Mouse (Mus musculus): ENCODE measurements around the gene Slc5a1. TPM values are rescaled to one million over a fixed set of nuclear protein-coding genes. Genes with fewer than 3 reads are reported as not detected.

Slc5a1 gene
- polyA plus RNA-seq, 1 experiment from 2014 or later, result not detected

DNA sequence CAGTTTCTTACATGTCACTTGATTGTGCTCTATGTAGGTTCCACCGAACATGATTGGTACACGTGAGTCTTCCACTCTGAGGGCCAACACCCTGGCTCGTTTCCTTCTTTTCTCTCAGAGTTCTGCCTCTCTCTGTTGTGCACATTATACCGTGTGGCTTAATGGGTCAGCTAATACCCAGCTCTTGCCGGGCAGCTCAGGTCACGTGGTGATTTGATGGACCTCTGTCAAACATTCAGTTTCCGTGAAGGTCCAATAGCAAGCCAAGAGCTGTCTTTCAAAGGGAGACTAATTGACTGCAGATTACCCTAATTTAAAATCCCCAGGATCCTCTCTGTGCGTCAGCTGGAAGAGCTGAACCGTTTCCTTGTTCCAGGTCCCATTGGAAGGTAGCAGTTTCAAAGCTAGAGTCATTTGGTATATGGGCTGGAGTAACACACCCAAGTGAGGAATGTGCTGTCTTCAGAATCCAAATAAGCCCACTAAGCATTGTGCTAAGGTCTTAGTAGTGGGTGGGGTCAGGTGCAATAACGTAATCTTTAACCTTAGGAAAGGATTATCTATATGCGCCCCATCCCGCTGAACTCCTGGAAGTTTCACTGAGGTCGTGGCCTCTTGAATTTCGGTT is 3.9 kb downstream of the Slc5a1 start:
- H3K27me3 ChIP-seq, result peaks cover 9% of the 10 kb centered on the region
- H3K9ac ChIP-seq (replicated peaks), result no peak overlapping the region
- H3K36me3 ChIP-seq, result no peaks in the 10 kb centered on the region
- 72% methylated on average over 14 of the region's 14 CpGs for WGBS
- H3K27ac ChIP-seq (replicated peaks), result no peak overlapping the region
- no peaks in the 10 kb centered on the region for H3K4me1 ChIP-seq
- H3K4me2 ChIP-seq (replicated peaks), result no peak overlapping the region
- no peak for ATAC-seq (replicated peaks)
- no peak overlapping the region for H3K4me3 ChIP-seq
- H3K9me3 ChIP-seq, result no peaks in the 10 kb centered on the region

GRCm38 (mm10) chr5:33121871-33122315 is 17.9 kb downstream of the Slc5a1 start:
- H3K4me1 ChIP-seq, result no peaks in the 10 kb centered on the region
- H3K9ac ChIP-seq (replicated peaks), result no peak overlapping the region
- H3K4me3 ChIP-seq, result no peak overlapping the region
- no peak for ATAC-seq (replicated peaks)
- no peaks in the 10 kb centered on the region for H3K27me3 ChIP-seq
- H3K9me3 ChIP-seq, result no peaks in the 10 kb centered on the region
- no peak overlapping the region for H3K27ac ChIP-seq (replicated peaks)
- no peaks in the 10 kb centered on the region for H3K36me3 ChIP-seq
- WGBS, result 52% methylated on average over 4 of the region's 4 CpGs
- H3K4me2 ChIP-seq (replicated peaks), result no peak overlapping the region

DNA sequence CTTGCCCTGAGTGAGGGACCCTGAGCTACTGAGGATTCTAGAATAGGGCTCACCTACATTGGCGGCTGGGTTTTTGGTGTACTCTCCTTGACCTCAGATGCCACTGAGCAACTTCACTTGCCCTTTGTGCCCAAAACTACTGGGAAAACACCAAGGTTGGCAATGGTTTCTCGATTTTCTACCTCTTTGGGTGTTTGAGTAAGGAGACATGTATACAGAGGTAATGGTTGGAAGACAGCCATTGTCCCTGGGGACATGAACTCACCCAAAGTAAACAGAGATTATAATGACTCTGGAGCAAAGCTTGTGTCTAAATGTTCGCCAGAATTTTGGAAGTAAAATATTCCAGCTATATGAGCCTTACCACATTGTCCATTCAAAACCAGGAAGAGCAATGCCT is 19.6 kb downstream of the Slc5a1 start:
- Histone ChIP-seq H3K4me3 (no peak overlapping the region), H3K27ac (replicated peaks) (no peak overlapping the region), H3K27me3 (no peaks in the 10 kb centered on the region), H3K4me1 (no peaks in the 10 kb centered on the region), H3K36me3 (no peaks in the 10 kb centered on the region), H3K9ac (replicated peaks) (no peak overlapping the region), H3K4me2 (replicated peaks) (no peak overlapping the region), H3K9me3 (no peaks in the 10 kb centered on the region)
- ATAC-seq (replicated peaks), result no peak
- WGBS, result 80% methylated on average over 3 of the region's 3 CpGs

DNA sequence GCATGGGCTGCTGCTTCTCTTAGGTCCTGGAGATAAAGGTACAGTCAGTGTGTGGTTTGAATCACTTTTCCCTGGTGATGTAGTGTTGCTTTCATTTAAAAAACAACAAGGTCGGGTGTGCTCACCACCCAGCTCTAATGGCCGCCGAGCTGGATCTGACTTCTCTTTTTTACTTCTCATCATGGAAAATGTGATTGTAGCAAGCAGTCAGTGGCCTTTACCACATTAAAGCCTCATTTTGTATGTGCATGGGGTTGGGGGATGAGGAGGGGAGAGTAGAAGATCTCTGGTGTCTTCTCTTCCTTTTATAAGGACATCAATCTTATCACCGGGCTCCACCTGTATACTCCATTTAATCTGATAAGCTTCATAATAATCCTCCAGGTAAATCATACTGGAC is 21.3 kb downstream of the Slc5a1 start:
- Histone ChIP-seq H3K9me3 (no peaks in the 10 kb centered on the region), H3K36me3 (no peaks in the 10 kb centered on the region), H3K4me2 (replicated peaks) (no peak overlapping the region), H3K4me1 (no peaks in the 10 kb centered on the region), H3K27me3 (no peaks in the 10 kb centered on the region), H3K4me3 (no peak overlapping the region), H3K27ac (replicated peaks) (no peak overlapping the region), H3K9ac (replicated peaks) (no peak overlapping the region)
- 90% methylated on average over 4 of the region's 4 CpGs for WGBS
- no peak for ATAC-seq (replicated peaks)

- no peaks in the 10 kb centered on the region for H3K36me3 ChIP-seq
- no peaks in the 10 kb centered on the region for H3K27me3 ChIP-seq
- no peak overlapping the region for H3K27ac ChIP-seq (replicated peaks)
- no peak overlapping the region for H3K9ac ChIP-seq (replicated peaks)
- H3K9me3 ChIP-seq, result no peaks in the 10 kb centered on the region
- no peak overlapping the region for H3K4me3 ChIP-seq
- no peaks in the 10 kb centered on the region for H3K4me1 ChIP-seq
- H3K4me2 ChIP-seq (replicated peaks), result no peak overlapping the region
- WGBS, result 91% methylated on average over 4 of the region's 4 CpGs
- no peak for ATAC-seq (replicated peaks)
Observed at GRCm38 (mm10) chr5:33134132-33134531, 30.1 kb downstream of the Slc5a1 start.

- Histone ChIP-seq H3K9me3 (no peaks in the 10 kb centered on the region), H3K4me2 (replicated peaks) (no peak overlapping the region), H3K4me3 (no peak overlapping the region), H3K27me3 (no peaks in the 10 kb centered on the region), H3K36me3 (no peaks in the 10 kb centered on the region), H3K27ac (replicated peaks) (no peak overlapping the region), H3K4me1 (no peaks in the 10 kb centered on the region), H3K9ac (replicated peaks) (no peak overlapping the region)
- ATAC-seq (replicated peaks), result no peak
- 84% methylated on average over 5 of the region's 5 CpGs for WGBS
Observed at GRCm38 (mm10) chr5:33135611-33136010, 31.6 kb downstream of the Slc5a1 start.

DNA sequence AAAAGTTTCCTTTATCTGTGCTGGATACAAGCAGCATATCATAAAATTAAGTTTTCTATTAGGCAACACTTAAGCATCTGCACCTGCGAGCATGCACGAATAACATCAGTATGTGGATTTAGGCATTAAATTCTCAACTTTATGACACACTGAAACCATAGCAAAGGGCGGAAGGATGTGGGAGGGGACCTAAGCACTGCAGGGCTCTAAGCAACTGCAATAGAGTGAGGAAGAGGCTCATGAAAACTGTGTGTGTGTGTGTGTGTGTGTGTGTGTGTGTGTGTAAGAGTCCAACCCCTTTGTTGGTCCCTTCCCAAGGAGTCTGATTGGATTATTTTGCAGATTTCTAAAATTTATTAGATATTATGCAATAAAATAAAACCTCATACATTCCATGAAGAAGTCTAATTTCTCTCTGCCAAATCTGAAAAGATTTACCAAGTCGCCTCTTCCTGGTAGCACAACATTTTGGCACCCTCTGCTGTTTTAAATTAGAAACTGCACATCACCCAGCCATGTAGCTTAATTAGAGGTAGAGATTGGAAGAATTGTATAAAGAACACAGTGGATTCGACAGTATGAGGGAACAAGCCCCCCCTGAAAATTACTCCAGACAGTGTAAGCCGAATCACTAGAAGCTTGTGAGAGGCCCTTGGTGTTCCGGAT is 38.9 kb downstream of the Slc5a1 start:
- Histone ChIP-seq H3K4me3 (no peak overlapping the region), H3K27ac (replicated peaks) (no peak overlapping the region), H3K36me3 (no peaks in the 10 kb centered on the region), H3K27me3 (no peaks in the 10 kb centered on the region), H3K4me1 (0 out of 2 replicates have a peak, but pooled peaks cover 3% of the 10 kb centered on the region), H3K4me2 (replicated peaks) (no peak overlapping the region), H3K9me3 (no peaks in the 10 kb centered on the region), H3K9ac (replicated peaks) (no peak overlapping the region)
- 54% methylated on average over 7 of the region's 7 CpGs for WGBS
- no peak for ATAC-seq (replicated peaks)

DNA sequence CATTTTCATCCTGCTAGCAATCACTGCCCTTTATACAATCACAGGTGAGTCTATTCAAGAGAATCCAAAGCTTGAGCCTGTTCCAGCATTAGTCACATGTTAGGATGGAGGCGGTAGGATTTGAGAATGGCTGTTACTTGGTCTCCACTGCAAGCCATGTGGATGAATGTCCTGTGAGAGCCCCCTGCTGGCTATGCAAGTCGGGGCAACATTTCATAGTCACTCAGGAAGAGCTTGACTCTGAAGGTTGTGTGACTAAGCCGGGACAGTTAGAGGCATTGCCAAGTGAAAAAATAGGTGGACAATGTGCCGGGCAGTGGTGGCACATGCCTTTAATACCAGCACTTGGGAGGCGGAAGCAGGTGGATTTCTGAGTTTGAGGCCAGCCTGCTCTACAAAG is 40.0 kb downstream of the Slc5a1 start:
- no peak overlapping the region for H3K27ac ChIP-seq (replicated peaks)
- H3K27me3 ChIP-seq, result no peaks in the 10 kb centered on the region
- H3K4me2 ChIP-seq (replicated peaks), result no peak overlapping the region
- H3K9ac ChIP-seq (replicated peaks), result no peak overlapping the region
- H3K36me3 ChIP-seq, result no peaks in the 10 kb centered on the region
- no peaks in the 10 kb centered on the region for H3K9me3 ChIP-seq
- H3K4me1 ChIP-seq, result 0 out of 2 replicates have a peak, but pooled peaks cover 3% of the 10 kb centered on the region
- ATAC-seq (replicated peaks), result no peak
- WGBS, result 54% methylated on average over 5 of the region's 5 CpGs
- H3K4me3 ChIP-seq, result no peak overlapping the region

GRCm38 (mm10) chr5:33146837-33147236 is 42.8 kb downstream of the Slc5a1 start:
- WGBS, result 84% methylated on average over 9 of the region's 9 CpGs
- Histone ChIP-seq H3K4me1 (0 out of 2 replicates have a peak, but pooled peaks cover 3% of the 10 kb centered on the region), H3K4me3 (no peak overlapping the region), H3K9me3 (no peaks in the 10 kb centered on the region), H3K27ac (replicated peaks) (no peak overlapping the region), H3K4me2 (replicated peaks) (no peak overlapping the region), H3K36me3 (no peaks in the 10 kb centered on the region), H3K9ac (replicated peaks) (no peak overlapping the region), H3K27me3 (no peaks in the 10 kb centered on the region)
- no peak for ATAC-seq (replicated peaks)

DNA sequence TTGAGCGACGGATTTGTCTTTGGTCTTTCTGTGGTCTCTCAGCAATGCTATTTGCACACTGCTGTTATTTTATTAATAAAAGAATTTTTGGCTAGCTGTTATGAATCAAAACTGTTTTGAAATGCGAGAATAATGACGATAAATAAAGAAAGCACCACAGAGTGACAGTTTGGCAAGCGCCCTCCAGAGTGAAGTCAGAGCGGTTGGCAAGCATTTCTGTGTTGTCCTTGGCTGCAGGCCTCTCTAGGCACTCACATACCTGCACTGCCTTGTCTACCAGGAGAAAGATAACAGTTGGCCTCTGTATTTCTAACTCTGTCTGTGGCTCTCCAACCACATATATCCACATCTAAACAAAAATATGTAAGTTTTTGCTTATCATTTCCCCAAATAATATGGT is 43.7 kb downstream of the Slc5a1 start:
- H3K9me3 ChIP-seq, result no peaks in the 10 kb centered on the region
- 69% methylated on average over 6 of the region's 6 CpGs for WGBS

DNA sequence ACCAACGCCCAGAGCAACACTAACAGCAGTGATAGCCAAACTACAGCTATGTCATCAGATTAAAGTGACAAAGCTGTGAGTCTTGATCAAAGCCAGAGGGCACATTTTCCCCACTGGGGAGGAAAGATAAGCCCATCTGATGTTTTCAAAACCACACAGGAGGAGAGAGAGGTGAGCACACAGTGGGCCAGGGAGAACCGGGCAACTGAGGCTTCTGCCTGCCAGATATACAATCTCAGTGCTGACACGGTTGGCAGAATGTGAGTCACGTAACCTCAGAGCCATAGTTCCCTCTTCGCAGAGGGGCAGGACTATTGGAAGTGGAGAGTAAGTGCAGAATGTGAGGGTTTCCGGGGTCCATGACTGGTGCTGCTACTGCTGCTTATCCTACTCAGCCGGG is 89.5 kb downstream of the Slc5a1 start:
- Histone ChIP-seq H3K36me3 (no peaks in the 10 kb centered on the region), H3K4me3 (no peak overlapping the region), H3K4me1 (no peaks in the 10 kb centered on the region), H3K9me3 (no peaks in the 10 kb centered on the region), H3K9ac (replicated peaks) (no peak overlapping the region), H3K27me3 (no peaks in the 10 kb centered on the region), H3K27ac (replicated peaks) (no peak overlapping the region), H3K4me2 (replicated peaks) (no peak overlapping the region)
- ATAC-seq (replicated peaks), result no peak
- WGBS, result 62% methylated on average over 7 of the region's 7 CpGs

More for the DNA sequence above, 43.7 kb downstream of the Slc5a1 start:
- no peaks in the 10 kb centered on the region for H3K27me3 ChIP-seq
- 0 out of 2 replicates have a peak, but pooled peaks cover 3% of the 10 kb centered on the region for H3K4me1 ChIP-seq
- H3K9ac ChIP-seq (replicated peaks), result no peak overlapping the region
- H3K4me3 ChIP-seq, result no peak overlapping the region
- no peak overlapping the region for H3K27ac ChIP-seq (replicated peaks)
- ATAC-seq (replicated peaks), result no peak
- no peaks in the 10 kb centered on the region for H3K36me3 ChIP-seq
- H3K4me2 ChIP-seq (replicated peaks), result no peak overlapping the region

GRCm38 (mm10) chr5:33195246-33195852 is 91.3 kb downstream of the Slc5a1 start:
- Histone ChIP-seq H3K4me2 (replicated peaks) (no peak overlapping the region), H3K36me3 (no peaks in the 10 kb centered on the region), H3K27me3 (no peaks in the 10 kb centered on the region), H3K9me3 (no peaks in the 10 kb centered on the region), H3K27ac (replicated peaks) (no peak overlapping the region), H3K9ac (replicated peaks) (no peak overlapping the region), H3K4me1 (no peaks in the 10 kb centered on the region), H3K4me3 (no peak overlapping the region)
- ATAC-seq (replicated peaks), result no peak
- WGBS, result 86% methylated on average over 9 of the region's 9 CpGs

All from forebrain, embryonic 15.5 days (tissue).